Mouse (Mus musculus): ENCODE results near the gene Gmeb2. TPM values are rescaled to one million over a fixed set of nuclear protein-coding genes. Genes with fewer than 3 reads are reported as not detected.

The Gmeb2 gene
- polyA plus RNA-seq, 3 experiments from 2014 or later = 9.1 to 12.8 (median 11.0) TPM

DNA sequence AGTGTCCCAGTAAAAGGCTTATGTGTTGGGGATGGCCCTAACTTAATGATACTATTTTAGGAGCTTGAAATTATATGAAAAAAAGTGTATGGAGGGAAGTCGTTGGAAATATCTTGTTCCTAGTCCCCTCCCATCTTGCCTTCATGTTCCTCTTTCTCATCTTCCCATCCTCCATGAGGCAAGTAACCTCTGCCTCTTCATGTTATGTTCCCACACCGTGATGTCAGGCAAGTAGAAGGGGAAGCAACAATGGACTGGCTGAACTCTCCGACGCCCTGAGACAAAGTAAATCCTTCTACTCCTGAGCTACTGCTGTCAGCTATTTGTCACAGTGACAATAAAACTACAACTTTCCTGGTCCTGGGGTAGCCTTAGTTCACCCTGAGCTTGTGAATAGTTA lies 13.2 kb downstream of the Gmeb2 start:
- no peak for ATAC-seq

DNA sequence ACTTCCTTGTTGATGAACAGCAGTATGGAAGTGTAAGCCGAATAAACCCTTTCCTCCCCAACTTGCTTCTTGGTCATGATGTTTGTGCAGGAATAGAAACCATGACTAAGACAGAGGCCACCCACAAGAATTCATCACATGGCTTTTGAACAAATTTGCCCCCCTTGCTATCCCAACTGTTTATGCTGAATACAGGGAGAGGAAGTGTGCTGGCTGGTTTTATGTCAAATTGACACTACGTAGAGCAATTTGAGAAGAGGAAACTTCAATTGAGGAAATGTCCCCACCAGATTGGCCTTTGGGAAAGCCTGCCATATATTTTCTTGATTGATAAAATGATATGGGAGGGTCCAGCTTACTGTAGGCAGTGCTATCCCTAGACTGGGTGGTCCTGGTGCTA lies 14.0 kb downstream of the Gmeb2 start:
- no peak for ATAC-seq

GRCm38 (mm10) chr2:181272092-181272491 lies 15.7 kb downstream of the Gmeb2 start:
- no peak for ATAC-seq

- no peak for ATAC-seq
Observed at GRCm38 (mm10) chr2:181266839-181267238, 21.0 kb downstream of the Gmeb2 start.

- no peak for ATAC-seq
Observed at GRCm38 (mm10) chr2:181253248-181253647, 34.6 kb downstream of the Gmeb2 start.

GRCm38 (mm10) chr2:181251841-181252240 lies 36.0 kb downstream of the Gmeb2 start:
- no peak for ATAC-seq

DNA sequence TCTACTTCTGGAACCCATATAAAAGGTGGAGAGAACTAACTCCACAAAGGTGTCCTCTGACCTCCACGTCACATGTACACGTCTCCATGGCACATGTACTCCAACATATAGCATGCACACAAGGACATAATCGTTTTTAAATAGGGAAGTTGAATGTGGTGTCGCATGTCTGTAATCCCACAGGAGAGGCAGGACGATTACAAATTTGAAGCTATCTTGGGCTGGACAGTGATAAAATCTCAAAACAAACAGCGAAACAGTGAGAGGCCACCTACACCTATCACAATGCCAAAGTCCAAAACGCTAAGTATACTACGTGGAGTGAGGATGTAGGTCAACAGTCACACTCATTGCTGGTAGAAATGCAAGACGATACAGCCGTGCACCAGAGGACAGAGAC lies 38.6 kb downstream of the Gmeb2 start:
- ATAC-seq = no peak

GRCm38 (mm10) chr2:181245031-181245430 lies 42.8 kb downstream of the Gmeb2 start:
- no peak for ATAC-seq

DNA sequence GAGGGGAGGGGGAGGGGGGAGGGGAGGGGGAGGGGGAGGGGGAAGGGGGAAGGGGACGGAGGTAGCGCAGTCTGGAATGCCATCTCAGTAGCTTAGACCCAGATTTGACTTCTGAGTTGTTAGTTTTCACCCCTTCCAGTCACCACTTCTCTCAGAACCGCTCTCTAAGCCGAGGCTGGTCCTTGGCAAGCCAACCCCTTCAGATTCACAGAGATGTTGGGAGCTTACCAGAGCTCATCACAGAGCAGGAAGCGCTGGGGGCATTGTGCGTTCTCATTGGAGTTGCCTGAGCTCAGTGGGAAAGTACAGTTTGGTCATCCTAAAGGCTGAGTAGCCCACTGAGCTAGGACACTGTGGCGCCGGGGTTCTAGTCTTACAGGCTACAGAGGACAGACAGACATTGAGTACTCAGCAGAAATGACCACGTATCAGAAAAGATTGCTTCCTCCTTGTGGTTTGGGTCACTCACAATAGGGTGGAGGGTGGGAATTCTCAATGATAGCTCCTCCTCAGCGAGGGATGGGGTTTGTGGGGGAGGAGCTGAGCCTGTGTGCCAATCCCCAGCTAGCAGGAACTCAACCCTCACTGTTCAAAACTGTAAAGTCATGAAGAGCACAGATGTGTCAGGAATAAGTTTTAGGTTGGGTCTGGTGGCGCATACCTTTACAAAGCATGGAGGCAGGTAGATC lies 44.0 kb downstream of the Gmeb2 start:
- ATAC-seq = no peak

- no peak for ATAC-seq
Observed at GRCm38 (mm10) chr2:181242314-181242665, 45.5 kb downstream of the Gmeb2 start.

- ATAC-seq = peak; percentile 93
Observed at GRCm38 (mm10) chr2:181241602-181242313, 46.1 kb downstream of the Gmeb2 start, which contains the start of gene Helz2. Helz2 (minus strand) TSS chr2:181242027.

DNA sequence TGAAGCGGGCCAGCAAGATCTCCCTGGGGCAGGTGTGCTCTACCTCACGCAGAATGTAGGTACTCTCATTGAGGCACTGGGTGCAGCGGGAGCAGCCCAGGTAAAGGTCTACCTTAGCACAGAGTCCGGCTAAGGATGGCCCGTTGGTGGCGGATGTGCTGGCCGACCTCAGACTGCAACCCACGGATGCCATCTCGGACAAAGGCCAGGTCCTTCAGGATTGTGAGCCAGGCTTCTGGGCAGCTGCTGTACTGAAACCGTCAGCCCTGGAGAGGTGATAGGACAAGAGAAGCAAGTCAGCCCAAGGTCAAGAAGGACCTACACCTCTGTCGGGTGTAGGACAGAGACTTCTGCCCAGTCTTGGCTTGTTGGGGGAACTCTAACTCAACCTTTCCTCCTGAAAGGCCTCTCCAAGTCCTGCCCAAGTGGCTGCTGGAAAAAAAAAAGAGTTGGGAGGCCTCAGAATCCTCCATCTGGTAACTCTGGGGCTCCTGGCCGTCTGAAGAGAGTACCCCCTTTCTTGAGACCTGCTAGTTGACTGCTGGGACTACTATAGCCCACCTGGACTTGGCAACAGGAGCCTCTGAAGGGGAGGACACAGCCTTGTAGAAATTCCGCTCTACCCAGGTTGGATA lies 46.9 kb downstream of the Gmeb2 start:
- no peak for ATAC-seq

GRCm38 (mm10) chr2:181239261-181239660 lies 48.6 kb downstream of the Gmeb2 start:
- no peak for ATAC-seq

- no peak for ATAC-seq
Observed at GRCm38 (mm10) chr2:181238861-181239260, 49.0 kb downstream of the Gmeb2 start.

DNA sequence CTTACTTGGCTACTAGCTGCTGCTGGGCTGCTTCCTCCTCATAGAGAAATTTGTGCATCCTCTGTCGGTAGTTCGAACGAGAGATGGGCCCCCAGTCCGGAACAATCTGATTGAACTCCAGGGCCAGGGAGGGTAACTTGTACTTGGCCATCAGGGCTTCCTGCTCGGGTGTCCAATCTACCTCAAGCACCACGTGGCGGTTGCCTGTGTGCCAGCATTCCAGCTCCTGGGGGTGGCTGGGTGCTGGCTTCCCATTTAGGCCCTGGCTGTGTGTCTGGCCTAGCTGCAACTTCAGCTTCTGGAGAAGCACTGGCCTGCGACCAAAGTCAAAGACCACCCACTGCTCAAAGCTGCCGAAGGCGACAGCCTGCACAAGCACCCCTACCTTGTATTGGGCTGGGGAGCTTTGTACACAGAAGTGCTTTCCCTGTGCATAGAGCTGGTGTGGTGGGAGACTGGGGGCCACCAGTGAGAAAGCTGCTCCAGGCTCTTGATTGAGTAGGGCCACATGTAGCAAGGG lies 49.7 kb downstream of the Gmeb2 start:
- no peak for ATAC-seq

- no peak for ATAC-seq
Observed at GRCm38 (mm10) chr2:181237251-181238014, 50.4 kb downstream of the Gmeb2 start.

DNA sequence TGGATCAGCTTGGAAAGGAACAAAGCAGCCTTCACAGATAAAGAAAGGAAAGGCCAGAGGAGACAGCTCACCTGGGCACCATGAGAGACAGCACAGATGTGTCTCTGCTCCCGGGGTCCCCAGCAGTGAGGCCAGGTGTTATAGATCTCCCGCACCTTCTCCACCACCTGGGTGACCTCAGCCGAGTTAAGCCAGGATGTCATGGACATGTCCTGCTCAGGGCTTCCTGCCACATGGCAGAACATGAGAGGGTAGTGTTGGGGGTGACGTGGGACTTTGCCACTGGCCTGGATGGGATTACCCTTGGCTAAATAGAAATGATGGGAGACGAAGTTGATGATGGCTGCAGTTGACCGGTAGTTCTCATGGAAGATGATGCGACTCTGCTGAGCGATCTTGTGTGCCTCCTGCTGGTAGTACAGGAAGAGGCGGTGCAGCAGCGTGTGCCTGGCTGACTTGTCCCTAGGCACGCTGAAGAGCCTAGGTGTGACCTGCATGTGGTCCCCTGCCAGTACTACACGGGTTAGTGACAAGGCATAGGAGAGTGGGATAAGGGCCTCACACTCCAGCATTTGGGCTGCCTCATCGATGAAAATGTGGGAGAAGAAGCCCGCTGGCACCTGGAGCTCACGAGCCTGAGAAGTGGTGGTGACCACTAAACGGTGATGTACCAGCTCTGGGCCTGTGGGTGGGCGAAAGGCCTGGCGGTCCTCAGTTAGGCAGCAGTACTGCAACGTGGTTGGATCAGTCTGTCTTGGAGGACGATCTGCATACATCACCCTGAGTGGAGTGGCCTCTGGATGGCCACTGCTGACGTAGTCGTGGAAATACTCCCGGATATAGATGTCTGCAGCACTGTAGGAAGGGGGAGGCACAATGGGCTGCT lies 51.9 kb downstream of the Gmeb2 start:
- no peak for ATAC-seq

- ATAC-seq = no peak
Observed at GRCm38 (mm10) chr2:181234680-181235079, 53.2 kb downstream of the Gmeb2 start.

DNA sequence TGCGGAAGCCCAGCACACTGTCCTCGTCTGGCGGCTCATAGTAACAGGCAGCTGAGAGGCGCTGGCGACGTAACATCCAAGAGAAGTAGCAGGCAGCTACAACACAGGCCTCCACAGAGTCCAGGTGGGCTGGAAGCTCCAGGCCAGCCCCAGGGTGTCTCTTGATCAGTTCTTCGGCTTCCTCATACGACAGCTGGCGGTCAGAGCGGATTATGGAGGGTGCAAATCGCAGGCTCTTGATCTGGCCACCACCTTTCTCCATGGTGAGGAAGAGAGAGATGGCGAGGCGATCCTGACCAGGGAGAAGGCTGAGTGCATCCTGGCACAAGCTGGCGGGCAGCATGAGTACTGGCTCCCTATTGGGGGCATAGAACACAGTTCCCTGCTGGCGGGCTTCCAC lies 54.4 kb downstream of the Gmeb2 start:
- ATAC-seq = no peak

DNA sequence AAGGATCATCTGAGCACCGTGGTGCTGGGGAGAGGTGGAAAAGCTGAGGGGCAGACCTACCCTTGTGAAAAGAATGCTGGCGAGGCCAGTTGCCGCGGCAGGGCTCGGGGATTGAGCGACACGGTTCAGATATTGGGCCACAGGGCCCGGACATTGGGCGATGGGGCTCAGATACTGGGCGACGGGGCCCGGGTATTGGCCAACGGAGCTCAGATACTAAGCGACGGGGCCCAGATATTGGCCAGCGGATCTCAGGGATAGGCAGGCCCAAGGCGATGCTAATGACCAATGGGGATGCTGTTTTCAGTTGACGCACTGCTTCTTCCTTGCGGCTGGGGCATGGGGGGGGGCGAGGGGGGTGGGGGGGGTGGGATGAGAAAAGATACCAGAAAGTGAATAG lies 56.7 kb downstream of the Gmeb2 start:
- no peak for ATAC-seq

DNA sequence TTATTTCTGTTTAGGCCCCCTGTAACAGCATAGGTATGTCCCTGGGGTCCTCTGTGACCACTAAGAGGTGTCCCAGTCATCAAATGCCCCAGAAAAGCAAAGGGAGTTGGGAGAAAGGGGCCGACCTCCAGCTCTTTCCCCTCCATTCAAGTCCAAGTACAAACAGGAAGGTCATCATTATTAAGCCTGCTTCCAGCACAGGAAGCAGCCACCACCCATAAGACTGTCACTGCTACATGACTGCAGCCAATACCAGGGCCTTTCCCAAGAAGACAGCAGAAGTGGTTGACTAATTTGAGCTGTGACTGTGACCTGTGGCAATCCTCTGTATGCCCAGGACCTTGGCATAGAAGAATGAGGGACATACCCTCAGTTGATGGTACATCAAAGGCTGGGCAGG lies 59.5 kb downstream of the Gmeb2 start:
- no peak for ATAC-seq

DNA sequence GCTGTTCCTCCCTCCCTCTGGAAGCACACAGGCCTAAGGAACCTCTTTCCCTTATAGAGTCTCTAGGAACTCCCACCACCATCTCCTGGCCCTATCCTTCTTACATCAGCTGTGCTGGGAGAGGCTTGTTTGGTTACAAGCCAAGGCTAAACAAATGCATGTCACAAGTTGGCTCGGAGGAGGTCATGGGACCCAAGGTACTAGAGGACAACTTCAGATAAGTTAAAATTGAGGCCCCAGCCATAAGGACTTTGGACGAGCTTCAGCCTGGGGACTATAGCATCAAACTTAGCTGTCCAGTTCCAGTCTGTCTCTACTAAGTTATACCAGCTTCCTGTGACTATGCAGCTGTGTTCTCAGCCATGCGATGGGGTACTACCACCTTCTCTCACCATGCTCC lies 60.7 kb downstream of the Gmeb2 start:
- no peak for ATAC-seq
